Mouse (Mus musculus) activated CD4-positive, CD25-positive, alpha-beta regulatory T cell (primary cell): ENCODE data around the gene Olfr963. TPM values are rescaled to one million over a fixed set of nuclear protein-coding genes. Genes with fewer than 3 reads are reported as not detected.

Source experiments
- polyA plus RNA-seq, 2 experiments: library from polyadenylated mRNA; unstranded; fragments of 100-300 nt; shearing (Covaris generic); gene quantifications; one replicate each; pipeline ENCODE4 v1.2.1; 2017

Gene Olfr963
- not detected for polyA plus RNA-seq

DNA sequence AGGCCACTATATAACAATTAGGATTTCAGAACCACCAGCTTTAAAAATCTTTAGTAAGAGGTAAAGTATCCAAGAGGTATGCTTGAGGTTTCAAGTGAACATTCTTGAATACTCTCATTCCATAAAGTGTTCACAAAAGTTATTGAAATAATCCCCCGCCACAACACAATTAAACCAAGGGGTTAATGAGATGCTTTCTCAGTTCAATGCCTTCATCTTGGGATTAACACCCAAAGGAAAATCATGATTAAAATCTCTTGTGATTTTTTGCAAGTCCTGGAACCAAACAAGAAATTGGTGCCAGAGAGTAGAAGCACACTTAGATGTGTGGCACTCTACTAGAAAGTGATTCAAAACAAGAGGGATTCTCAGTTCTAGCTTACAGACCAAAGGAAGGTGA is at the start of gene Olfr963:
Olfr963 (plus strand) TSS at position 301 of the 400 bp plus-strand sequence.

DNA sequence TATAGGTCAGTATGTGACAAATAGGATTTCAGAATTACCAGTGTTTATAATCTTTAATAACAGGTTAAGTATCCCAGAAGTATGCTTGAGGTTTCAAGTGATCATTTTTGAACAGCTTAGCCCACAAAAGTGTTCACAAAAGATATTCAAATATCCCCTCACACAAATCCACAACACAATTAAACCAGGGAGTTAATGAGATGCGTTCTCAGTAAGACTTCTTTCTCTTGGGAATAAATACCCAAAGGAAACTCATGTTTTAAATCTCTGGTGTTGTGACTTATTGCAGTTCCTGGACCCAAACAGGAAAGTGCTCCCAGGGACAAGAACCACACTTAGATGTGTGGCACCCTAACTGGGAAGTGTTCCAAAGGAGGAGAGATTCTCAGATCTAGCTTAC is 45.9 kb upstream of the Olfr963 start, which contains the start of gene Olfr960:
Olfr960 (plus strand) TSS at position 301 of the 400 bp plus-strand sequence.

DNA sequence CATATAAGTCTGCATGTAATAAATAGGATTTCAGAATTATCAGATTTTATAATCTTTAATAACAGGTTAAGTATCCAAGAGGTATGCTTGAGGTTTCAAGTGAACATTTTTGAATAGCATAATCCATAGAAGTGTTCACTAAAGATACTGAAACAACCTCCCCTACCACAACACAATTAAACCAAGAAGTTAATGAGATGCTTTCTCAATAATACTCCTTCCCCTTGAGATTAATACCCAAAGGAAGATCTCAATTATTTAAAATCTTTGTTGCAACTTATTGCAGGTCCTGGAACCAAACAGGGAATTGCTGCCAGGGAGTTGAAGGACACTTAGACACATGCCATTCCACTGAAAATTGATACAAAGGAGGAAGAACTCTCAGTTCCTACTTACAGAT is 22.2 kb upstream of the Olfr963 start, which contains the start of gene Olfr961:
Olfr961 (plus strand) TSS at position 301 of the 400 bp plus-strand sequence.

DNA sequence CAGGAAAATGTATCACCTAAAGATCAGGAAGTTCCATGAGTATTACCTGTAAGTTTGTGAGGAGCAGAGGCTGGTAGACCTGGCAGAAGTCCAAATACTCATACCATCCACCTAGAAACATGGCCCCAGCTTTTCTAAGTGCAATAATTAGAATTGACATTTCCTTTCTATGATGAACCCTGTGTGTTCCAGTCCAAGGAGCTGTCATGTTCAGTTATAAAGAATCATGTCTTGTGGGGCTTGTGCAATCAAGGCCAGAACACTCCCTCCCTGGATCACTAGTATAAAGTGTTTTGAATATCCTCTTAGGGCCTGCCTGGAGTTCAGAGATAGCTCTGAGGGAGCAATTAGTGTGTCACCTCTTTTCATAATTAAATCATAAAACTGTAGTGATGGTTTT is 40.0 kb downstream of the Olfr963 start, which contains the start of gene Olfr149:
Olfr149 (minus strand) TSS at position 101 of the 400 bp plus-strand sequence.

DNA sequence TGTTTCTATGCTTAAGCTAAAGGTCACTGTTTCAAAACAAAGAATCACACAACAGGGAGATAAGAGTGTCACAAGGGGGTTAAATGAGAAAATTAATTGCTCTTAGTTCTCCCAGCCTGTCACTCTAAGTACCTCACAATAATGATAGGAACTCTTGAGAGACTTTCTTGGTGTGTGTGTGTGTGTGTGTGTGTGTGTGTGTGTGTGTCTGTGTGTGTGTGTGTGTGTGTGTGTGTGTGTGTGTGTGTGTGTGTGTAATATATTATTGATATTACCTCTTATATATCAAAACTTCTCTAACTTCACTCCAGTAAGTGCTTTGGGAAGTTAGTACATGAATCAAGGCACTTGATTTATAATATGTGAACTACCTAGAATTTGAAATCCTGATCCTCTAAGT is 44.0 kb downstream of the Olfr963 start, which contains the start of gene Olfr965:
Olfr965 (plus strand) TSS at position 301 of the 400 bp plus-strand sequence.

Other genes starting within 250 kb of the Olfr963 start
- gene Olfr952, start 240.1 kb upstream of the Olfr963 start, polyA plus RNA-seq = not detected
- gene Olfr954, start 210.5 kb upstream of the Olfr963 start, polyA plus RNA-seq = not detected
- gene Olfr955, start 195.3 kb upstream of the Olfr963 start, polyA plus RNA-seq = not detected
- not detected for gene Olfr44, start 173.2 kb upstream of the Olfr963 start, polyA plus RNA-seq
- gene Olfr957, start 151.4 kb upstream of the Olfr963 start, polyA plus RNA-seq = not detected
- not detected for gene Olfr958, start 113.2 kb upstream of the Olfr963 start, polyA plus RNA-seq
- not detected for gene Olfr959, start 91.6 kb upstream of the Olfr963 start, polyA plus RNA-seq
- under 1 TPM; 0.08 to 0.60 TPM for gene AW551984, start 62.8 kb upstream of the Olfr963 start, polyA plus RNA-seq
- not detected for gene Olfr148, start 56.5 kb upstream of the Olfr963 start, polyA plus RNA-seq
- gene Olfr960, start 45.8 kb upstream of the Olfr963 start, polyA plus RNA-seq = not detected
- gene Olfr961, start 22.1 kb upstream of the Olfr963 start, polyA plus RNA-seq = under 1 TPM in 1 of 2 experiments, not detected in 1; 0.52 TPM
- gene Olfr149, start 39.9 kb downstream of the Olfr963 start, polyA plus RNA-seq = not detected
- under 1 TPM in 1 of 2 experiments, not detected in 1; 0.12 TPM for gene Olfr965, start 44.1 kb downstream of the Olfr963 start, polyA plus RNA-seq
- under 1 TPM in 1 of 2 experiments, not detected in 1; 0.17 TPM for gene Olfr150, start 63.8 kb downstream of the Olfr963 start, polyA plus RNA-seq
- gene Olfr967, start 79.0 kb downstream of the Olfr963 start, polyA plus RNA-seq = under 1 TPM in 1 of 2 experiments, not detected in 1; 0.15 TPM
- gene Olfr968, start 116.0 kb downstream of the Olfr963 start, polyA plus RNA-seq = under 1 TPM in 1 of 2 experiments, not detected in 1; 0.45 TPM
- under 1 TPM in 1 of 2 experiments, not detected in 1; 0.39 TPM for gene Olfr969, start 123.7 kb downstream of the Olfr963 start, polyA plus RNA-seq
- not detected for gene Olfr970, start 141.7 kb downstream of the Olfr963 start, polyA plus RNA-seq
- gene Olfr971, start 169.7 kb downstream of the Olfr963 start, polyA plus RNA-seq = under 1 TPM in 1 of 2 experiments, not detected in 1; 0.18 TPM
- gene Olfr972, start 199.2 kb downstream of the Olfr963 start, polyA plus RNA-seq = not detected
- not detected for gene Olfr229, start 240.1 kb downstream of the Olfr963 start, polyA plus RNA-seq